12 mouse cellular contexts compared by ENCODE assay signal in the genomic region with DNA sequence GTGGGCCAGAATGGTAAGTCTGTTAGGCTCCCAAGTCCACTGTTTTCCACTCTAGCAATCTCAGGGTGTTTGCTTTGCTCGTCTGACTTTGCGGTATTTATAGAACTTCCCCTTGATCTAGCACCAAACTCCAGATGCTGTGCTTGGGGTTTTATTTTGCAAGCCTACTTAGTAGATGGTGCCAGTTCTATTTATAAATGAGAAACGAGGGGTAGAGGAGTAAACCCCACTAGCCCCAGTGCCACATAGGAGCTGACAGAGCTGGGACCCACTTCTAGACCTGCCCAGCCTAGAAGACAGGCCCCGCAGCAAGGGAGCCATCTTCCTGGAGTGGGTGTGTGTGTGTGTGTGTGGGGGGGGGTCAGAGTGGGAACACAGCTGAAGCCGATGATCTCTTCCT.
DNase-seq lines count a peak whose midpoint lies in the region; ATAC-seq and TF ChIP-seq lines count a peak whose summit lies in the region.
"Had no signal": no experiment of that assay in that cellular context is flagged by ENCODE, and none has a peak within 500 bp of the region (broad histone marks: within the 10 kb centered on the region; RNA-seq: fewer than 3 reads in every experiment).

No protein-coding gene starts in this region.

- intact Hi-C loops in gastrocnemius, postnatal 36 days (cut with DNase I) = no loop called here

- no peak overlapping the region for H3K9ac ChIP-seq in heart, embryonic 11.5 days (ENCODE audit: low read depth, low read length)
- H3K9ac ChIP-seq: liver, postnatal 0 days had no signal

- TF ChIP-seq POLR2A in olfactory bulb, adult 2 months (IDR thresholded peaks at IDR 0.05; ENCODE audit: insufficient read depth, low read depth, low read length) = no peak

- no peaks in the 10 kb centered on the region for H3K36me3 ChIP-seq in heart, embryonic 11.5 days (ENCODE audit: control insufficient read depth, insufficient read depth, low read length)

- no peak for ATAC-seq in heart, embryonic 11.5 days (replicated peaks; ENCODE audit: insufficient number of reproducible peaks, low FRiP score, low TSS enrichment)
- ATAC-seq: liver, postnatal 0 days had no signal

- no peak overlapping the region; the same call in 1 of the 2 replicates for H3K4me2 ChIP-seq in heart, embryonic 11.5 days

- no peaks in the 10 kb centered on the region for H3K27me3 ChIP-seq in heart, embryonic 11.5 days (ENCODE audit: control insufficient read depth, insufficient read depth, low read length)
- H3K27me3 ChIP-seq: megakaryocyte, embryonic 14.5 days had no signal

- no peaks in the 10 kb centered on the region for H3K9me3 ChIP-seq in heart, embryonic 11.5 days (replicated peaks; ENCODE audit: control insufficient read depth, low read length)
- H3K9me3 ChIP-seq: megakaryocyte, embryonic 14.5 days had no signal

- WGBS in heart, embryonic 11.5 days (ENCODE audit: insufficient replicate concordance) = 52% methylated on average over 5 of the region's 5 CpGs
- 22% methylated on average over 5 of the region's 5 CpGs for WGBS in olfactory bulb, adult 2 months

- no peak for TF ChIP-seq CTCF in olfactory bulb, adult 2 months (IDR thresholded peaks at IDR 0.05; ENCODE audit: insufficient read depth, low read depth, low read length)

- peak; percentile 19 for DNase-seq in gastrocnemius, postnatal 25 days
- no peak for DNase-seq in gastrocnemius, postnatal 36 days
- DNase-seq in left cerebral cortex, adult 9 months (ENCODE audit: low spot score in 2 of 2) = peak; percentile 33 to 39
- no peak for DNase-seq in left cerebral cortex, adult 18-20 months (ENCODE audit: low spot score in 2 of 2)
- DNase-seq in cerebellum, adult 9-10 months = no peak
- DNase-seq: cerebellum, postnatal 25 days; left cerebral cortex, postnatal 4 days; liver, postnatal 0 days; thymus, postnatal 14 days had no signal

- no peak overlapping the region for H3K4me3 ChIP-seq in heart, embryonic 11.5 days (ENCODE audit: low read depth, low read length)
- H3K4me3 ChIP-seq in olfactory bulb, adult 2 months (ENCODE audit: insufficient read depth, low read depth, low read length) = no peak overlapping the region
- H3K4me3 ChIP-seq: megakaryocyte, embryonic 14.5 days had no signal

- H3K4me1 ChIP-seq in heart, embryonic 11.5 days (ENCODE audit: control insufficient read depth, insufficient read depth, low read length) = peaks cover 9% of the 10 kb centered on the region
- H3K4me1 ChIP-seq in olfactory bulb, adult 2 months (ENCODE audit: control insufficient read depth, insufficient read depth, low read length) = peaks cover 9% of the 10 kb centered on the region
- H3K4me1 ChIP-seq: megakaryocyte, embryonic 14.5 days had no signal

- H3K27ac ChIP-seq in heart, embryonic 11.5 days (ENCODE audit: low read depth, low read length) = peak overlapping the region; percentile 41; the same call in 1 of the 2 replicates
- peak overlapping the region; percentile 81 for H3K27ac ChIP-seq in olfactory bulb, adult 2 months (ENCODE audit: insufficient read depth, low read depth, low read length)

Comparison
In these comparisons a context has a peak if more than half of its experiments do, and no peak if none do; other contexts are left out.
1. DNase-seq: peak in gastrocnemius, postnatal 25 days (single experiment) and left cerebral cortex, adult 9 months (2 of 2); none in gastrocnemius, postnatal 36 days (0 of 2), left cerebral cortex, adult 18-20 months (0 of 2) and cerebellum, adult 9-10 months (single experiment).